Mouse (Mus musculus): Measurements from ENCODE around the gene Rtp3. TPM values are rescaled to one million over a fixed set of nuclear protein-coding genes. Genes with fewer than 3 reads are reported as not detected.
A peak's percentile ranks its signal among the peaks of the same experiment; 100 is the strongest.

Rtp3 gene
- polyA plus RNA-seq, 1 experiment: not detected

DNA sequence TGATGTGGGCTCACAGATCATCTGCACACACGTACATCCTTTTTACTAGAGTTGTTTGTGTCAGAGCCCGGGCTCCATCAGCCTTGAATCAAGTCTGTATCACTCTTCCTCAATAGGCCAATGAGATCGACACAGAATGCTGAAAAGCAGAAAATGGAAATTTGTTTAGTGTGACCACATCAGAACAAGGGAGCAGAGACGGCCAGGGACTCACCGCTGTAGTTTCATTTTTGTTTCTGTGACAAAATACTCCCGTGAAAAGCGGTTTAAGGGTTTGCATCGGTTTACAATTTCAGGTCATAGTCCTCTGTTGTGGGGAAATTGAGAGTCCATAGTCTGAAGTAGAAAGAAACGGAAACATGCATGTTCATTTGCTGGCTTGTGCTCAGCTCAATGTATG, 12.9 kb upstream of the Rtp3 start:
- TF ChIP-seq CTCF (IDR thresholded peaks at IDR 0.05; ENCODE audit: insufficient read depth, low read depth, low read length) (no peak), POLR2A (IDR thresholded peaks at IDR 0.05; ENCODE audit: insufficient read depth, low read depth, low read length) (no peak)
- Histone ChIP-seq H3K4me3 (ENCODE audit: insufficient read depth, low read depth, low read length) (no peak overlapping the region), H3K4me1 (ENCODE audit: control insufficient read depth, insufficient read depth, low read length) (no peaks in the 10 kb centered on the region), H3K27ac (ENCODE audit: insufficient read depth, low read depth, low read length) (no peak overlapping the region)
- WGBS: 87% methylated on average over 9 of the region's 9 CpGs

DNA sequence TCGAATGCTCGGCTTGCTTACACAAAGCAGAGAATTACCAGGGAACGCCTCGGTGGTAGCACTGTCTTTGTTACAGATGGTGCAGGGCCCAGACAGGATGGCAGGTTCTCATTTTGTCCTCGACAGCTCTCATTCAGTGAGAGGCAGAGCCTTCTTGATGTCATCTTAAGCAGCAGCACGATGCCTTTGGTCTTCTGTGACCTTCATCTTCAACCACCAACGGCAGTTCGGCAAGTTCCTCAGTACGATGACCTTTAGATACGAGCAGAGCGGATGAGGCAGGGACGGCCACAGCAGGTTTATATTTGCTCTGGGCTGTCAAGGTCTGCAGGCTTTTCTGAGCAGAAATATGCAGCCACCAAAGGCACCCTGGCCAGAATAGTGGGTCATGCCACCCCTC, 11.2 kb upstream of the Rtp3 start:
- H3K4me1 ChIP-seq (ENCODE audit: control insufficient read depth, insufficient read depth, low read length): no peaks in the 10 kb centered on the region
- H3K27ac ChIP-seq (ENCODE audit: insufficient read depth, low read depth, low read length): no peak overlapping the region
- WGBS: 88% methylated on average over 12 of the region's 12 CpGs
- H3K4me3 ChIP-seq (ENCODE audit: insufficient read depth, low read depth, low read length): no peak overlapping the region
- no peak for TF ChIP-seq CTCF (IDR thresholded peaks at IDR 0.05; ENCODE audit: insufficient read depth, low read depth, low read length)
- no peak for TF ChIP-seq POLR2A (IDR thresholded peaks at IDR 0.05; ENCODE audit: insufficient read depth, low read depth, low read length)

DNA sequence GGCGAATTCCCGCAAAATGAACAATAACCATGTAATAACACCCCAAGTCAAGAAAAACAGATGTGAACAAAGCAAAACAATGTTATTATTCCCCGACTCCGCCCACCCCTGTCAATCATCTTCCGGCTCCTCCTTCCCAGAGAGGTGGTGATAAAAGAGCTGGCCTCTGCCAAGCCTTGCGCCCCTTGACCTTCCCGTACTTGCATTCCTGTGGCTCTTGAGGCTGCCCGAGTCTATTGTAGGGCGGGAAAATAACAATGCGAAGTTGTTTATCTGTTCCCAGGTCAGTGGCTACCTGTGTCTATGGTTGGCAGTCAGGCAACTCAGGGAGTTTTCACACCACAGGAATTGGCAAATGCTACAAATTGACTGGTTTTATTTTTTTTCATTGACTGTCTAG, 9.5 kb upstream of the Rtp3 start:
- Histone ChIP-seq H3K27ac (ENCODE audit: insufficient read depth, low read depth, low read length) (no peak overlapping the region), H3K4me1 (ENCODE audit: control insufficient read depth, insufficient read depth, low read length) (no peaks in the 10 kb centered on the region), H3K4me3 (ENCODE audit: insufficient read depth, low read depth, low read length) (no peak overlapping the region)
- 82% methylated on average over 10 of the region's 10 CpGs for WGBS
- TF ChIP-seq CTCF (IDR thresholded peaks at IDR 0.05; ENCODE audit: insufficient read depth, low read depth, low read length) (no peak), POLR2A (IDR thresholded peaks at IDR 0.05; ENCODE audit: insufficient read depth, low read depth, low read length) (no peak)

DNA sequence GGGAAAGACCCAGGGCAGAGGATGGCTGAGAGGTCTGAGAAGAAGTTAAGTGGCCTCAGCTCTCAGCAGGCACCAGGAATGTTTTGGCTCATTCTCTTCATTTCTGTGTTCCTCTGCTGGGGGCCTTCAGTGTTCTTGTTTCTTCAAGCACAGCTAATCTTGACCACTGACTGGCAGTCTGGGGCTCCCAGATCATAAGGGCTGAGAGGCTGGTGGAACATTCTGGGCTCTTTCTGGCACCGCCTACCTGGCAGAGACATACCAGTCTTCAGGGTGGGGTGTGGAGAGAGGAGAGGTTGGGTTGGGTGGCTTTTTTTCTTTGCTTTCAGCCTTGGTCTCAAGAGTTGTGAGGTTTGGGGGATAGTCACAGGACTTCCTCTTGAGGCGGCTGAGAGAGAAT, 8.7 kb upstream of the Rtp3 start:
- H3K4me3 ChIP-seq (ENCODE audit: insufficient read depth, low read depth, low read length): no peak overlapping the region
- TF ChIP-seq POLR2A (IDR thresholded peaks at IDR 0.05; ENCODE audit: insufficient read depth, low read depth, low read length): no peak
- no peak for TF ChIP-seq CTCF (IDR thresholded peaks at IDR 0.05; ENCODE audit: insufficient read depth, low read depth, low read length)
- no peaks in the 10 kb centered on the region for H3K4me1 ChIP-seq (ENCODE audit: control insufficient read depth, insufficient read depth, low read length)
- WGBS: 95% methylated on average over 2 of the region's 2 CpGs
- H3K27ac ChIP-seq (ENCODE audit: insufficient read depth, low read depth, low read length): no peak overlapping the region

DNA sequence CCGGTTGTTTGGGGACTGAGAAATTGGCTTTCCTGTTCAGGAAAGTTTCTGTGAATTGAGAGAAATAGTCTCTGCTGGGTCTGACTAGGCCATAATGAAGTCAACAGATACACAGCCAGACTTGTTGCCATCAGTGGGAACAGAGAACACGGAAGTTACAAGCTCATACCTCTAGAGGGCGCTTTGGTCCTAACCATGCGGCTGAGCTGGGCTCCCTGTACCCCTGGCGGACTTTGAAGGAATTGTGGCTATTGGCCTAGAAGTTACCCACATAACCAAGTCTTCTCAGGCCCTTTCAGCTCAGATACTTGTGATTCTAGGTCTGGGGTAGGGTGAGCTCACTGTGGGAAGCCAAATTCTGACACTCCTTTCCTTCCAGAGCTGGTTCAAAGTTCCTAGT, 6.9 kb upstream of the Rtp3 start:
- TF ChIP-seq POLR2A (IDR thresholded peaks at IDR 0.05; ENCODE audit: insufficient read depth, low read depth, low read length): no peak
- TF ChIP-seq CTCF (IDR thresholded peaks at IDR 0.05; ENCODE audit: insufficient read depth, low read depth, low read length): peak; percentile 88
- WGBS: 6% methylated on average over 5 of the region's 5 CpGs
- no peak overlapping the region for H3K27ac ChIP-seq (ENCODE audit: insufficient read depth, low read depth, low read length)
- no peak overlapping the region for H3K4me3 ChIP-seq (ENCODE audit: insufficient read depth, low read depth, low read length)
- H3K4me1 ChIP-seq (ENCODE audit: control insufficient read depth, insufficient read depth, low read length): no peaks in the 10 kb centered on the region

DNA sequence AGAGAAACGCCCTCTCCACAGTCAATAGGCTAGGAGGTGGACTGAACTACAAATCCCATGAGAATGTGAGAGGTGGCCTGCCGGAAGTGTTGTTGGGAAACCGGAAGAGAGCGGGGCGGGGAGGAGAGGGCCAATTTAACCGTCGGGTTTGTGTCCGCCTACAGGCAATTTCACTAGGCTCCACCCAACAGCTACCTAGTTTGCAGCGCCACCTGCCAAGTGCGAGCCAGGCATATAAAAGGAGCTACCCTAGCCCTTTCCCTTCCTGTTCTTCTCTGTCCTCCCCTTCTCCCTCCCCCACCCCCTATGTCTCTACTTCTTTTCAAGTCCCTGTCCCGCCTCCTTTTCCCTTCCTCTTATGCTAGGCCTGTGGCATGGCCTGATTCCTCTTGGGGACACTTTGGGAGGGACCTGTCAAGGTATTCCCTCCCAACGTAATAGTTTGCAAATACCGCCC, 4.4 kb upstream of the Rtp3 start:
- peak; percentile 29; the same call in 1 of the 2 replicates for TF ChIP-seq POLR2A (IDR thresholded peaks at IDR 0.05; ENCODE audit: insufficient read depth, low read depth, low read length)
- no peak for TF ChIP-seq CTCF (IDR thresholded peaks at IDR 0.05; ENCODE audit: insufficient read depth, low read depth, low read length)
- Histone ChIP-seq H3K4me1 (ENCODE audit: control insufficient read depth, insufficient read depth, low read length) (no peaks in the 10 kb centered on the region), H3K27ac (ENCODE audit: insufficient read depth, low read depth, low read length) (no peak overlapping the region), H3K4me3 (ENCODE audit: insufficient read depth, low read depth, low read length) (peak overlapping the region; percentile 54)
- 9% methylated on average over 13 of the region's 13 CpGs for WGBS

DNA sequence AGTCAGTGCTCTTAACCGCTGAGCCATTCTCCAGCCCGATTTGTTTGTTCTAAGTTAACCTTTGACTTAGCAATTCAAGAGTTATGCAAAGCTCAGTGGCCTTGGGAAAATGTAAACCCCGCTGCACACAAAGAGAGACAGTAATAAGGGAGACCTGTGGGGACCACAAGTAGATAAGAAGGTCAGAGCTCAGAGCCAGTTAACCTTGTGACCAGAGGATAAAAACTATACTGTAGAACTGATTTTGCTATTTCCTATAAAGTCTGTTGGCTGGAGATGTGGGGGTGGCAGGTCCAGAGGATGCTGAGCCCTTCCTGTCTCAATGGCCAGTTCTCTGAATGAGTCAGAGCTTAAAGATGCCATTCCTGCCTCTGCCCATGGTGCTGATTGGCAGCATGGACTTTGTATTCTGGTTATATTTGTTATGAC, 2.9 kb upstream of the Rtp3 start:
- TF ChIP-seq CTCF (IDR thresholded peaks at IDR 0.05; ENCODE audit: insufficient read depth, low read depth, low read length) (no peak), POLR2A (IDR thresholded peaks at IDR 0.05; ENCODE audit: insufficient read depth, low read depth, low read length) (no peak)
- Histone ChIP-seq H3K4me1 (ENCODE audit: control insufficient read depth, insufficient read depth, low read length) (no peaks in the 10 kb centered on the region), H3K4me3 (ENCODE audit: insufficient read depth, low read depth, low read length) (no peak overlapping the region), H3K27ac (ENCODE audit: insufficient read depth, low read depth, low read length) (no peak overlapping the region)
- WGBS: 67% methylated on average over 3 of the region's 3 CpGs

DNA sequence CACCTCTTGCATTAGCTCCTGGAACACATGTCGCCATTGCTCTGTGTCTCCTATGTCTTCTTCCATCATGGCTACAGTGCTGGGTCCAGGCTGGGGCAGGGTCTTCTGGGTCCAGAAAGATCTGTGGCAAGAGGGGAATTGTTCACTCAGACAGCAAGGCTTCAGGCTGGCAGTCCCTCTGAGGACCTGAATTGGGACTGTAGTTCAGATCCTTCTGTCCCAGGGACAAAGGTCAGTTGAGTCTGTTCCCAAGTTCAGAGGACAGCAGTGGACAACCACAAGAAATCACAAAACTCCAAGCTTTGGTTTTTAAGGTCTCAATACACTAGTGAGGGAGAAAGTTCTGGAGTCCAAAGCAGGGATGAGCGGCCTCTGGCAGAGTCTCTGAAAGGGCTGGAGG, 840 bp downstream of the Rtp3 start:
- TF ChIP-seq POLR2A (IDR thresholded peaks at IDR 0.05; ENCODE audit: insufficient read depth, low read depth, low read length) (no peak), CTCF (IDR thresholded peaks at IDR 0.05; ENCODE audit: insufficient read depth, low read depth, low read length) (no peak)
- 98% methylated on average over 2 of the region's 2 CpGs for WGBS
- Histone ChIP-seq H3K4me3 (ENCODE audit: insufficient read depth, low read depth, low read length) (no peak overlapping the region), H3K4me1 (ENCODE audit: control insufficient read depth, insufficient read depth, low read length) (no peaks in the 10 kb centered on the region), H3K27ac (ENCODE audit: insufficient read depth, low read depth, low read length) (no peak overlapping the region)

DNA sequence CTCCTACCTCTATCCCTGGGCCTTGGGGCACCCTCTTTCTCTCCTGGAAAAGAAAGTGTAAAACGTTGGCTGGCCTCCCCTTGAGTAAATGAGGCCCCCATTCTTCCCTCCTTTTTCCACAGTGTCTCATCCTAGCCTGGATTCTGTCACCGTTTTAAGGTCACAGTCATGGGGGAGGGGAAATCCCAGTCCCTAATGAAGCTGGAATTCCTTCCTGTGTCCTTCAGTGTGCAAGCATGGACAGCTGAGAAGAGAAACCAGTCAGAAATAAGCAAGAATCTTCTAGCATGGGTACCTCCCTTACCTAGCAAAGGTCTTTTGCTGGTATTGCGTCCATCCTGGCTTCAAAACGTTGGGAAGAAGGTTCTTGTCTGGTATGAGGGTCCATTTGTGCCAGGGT, 1.2 kb downstream of the Rtp3 start:
- WGBS: 57% methylated on average over 4 of the region's 4 CpGs
- TF ChIP-seq CTCF (IDR thresholded peaks at IDR 0.05; ENCODE audit: insufficient read depth, low read depth, low read length) (no peak), POLR2A (IDR thresholded peaks at IDR 0.05; ENCODE audit: insufficient read depth, low read depth, low read length) (no peak)
- H3K4me1 ChIP-seq (ENCODE audit: control insufficient read depth, insufficient read depth, low read length): no peaks in the 10 kb centered on the region
- no peak overlapping the region for H3K4me3 ChIP-seq (ENCODE audit: insufficient read depth, low read depth, low read length)
- H3K27ac ChIP-seq (ENCODE audit: insufficient read depth, low read depth, low read length): no peak overlapping the region

DNA sequence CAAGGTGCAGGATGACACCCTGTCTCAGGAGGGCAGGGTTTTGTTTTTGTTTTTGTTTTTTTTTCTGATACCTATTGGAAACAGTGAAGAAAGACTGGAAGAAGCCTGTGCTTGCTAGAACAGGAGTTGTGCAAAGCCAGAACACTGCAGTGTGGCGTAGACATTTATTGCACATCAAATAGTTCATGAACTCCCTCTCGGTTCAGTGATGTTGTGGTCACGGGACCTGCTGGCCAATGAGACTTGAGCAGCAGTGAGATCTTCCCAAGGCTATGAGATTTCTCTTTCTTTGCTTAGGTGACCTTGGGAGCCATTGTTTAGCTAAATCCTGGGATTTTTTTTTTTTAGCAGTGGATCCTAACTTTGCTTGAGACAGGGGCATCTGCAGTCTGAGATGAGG, 2.3 kb downstream of the Rtp3 start:
- Histone ChIP-seq H3K27ac (ENCODE audit: insufficient read depth, low read depth, low read length) (no peak overlapping the region), H3K4me1 (ENCODE audit: control insufficient read depth, insufficient read depth, low read length) (no peaks in the 10 kb centered on the region), H3K4me3 (ENCODE audit: insufficient read depth, low read depth, low read length) (no peak overlapping the region)
- 88% methylated on average over 3 of the region's 3 CpGs for WGBS
- TF ChIP-seq POLR2A (IDR thresholded peaks at IDR 0.05; ENCODE audit: insufficient read depth, low read depth, low read length): no peak
- no peak for TF ChIP-seq CTCF (IDR thresholded peaks at IDR 0.05; ENCODE audit: insufficient read depth, low read depth, low read length)
